Mouse (Mus musculus) cerebellum, adult 2 months (tissue): ENCODE data around the gene Csnk1g1.

Source experiments
- CTCF ChIP-seq: fragments of 200-500 bp; IDR thresholded peaks from 2 replicates; pipeline ENCODE4 v1.5.1; 2011; ENCODE audit warnings: low read depth, mild to moderate bottlenecking, control low read depth, low read length, moderate library complexity, borderline replicate concordance; ENCODE audit not compliant: insufficient read depth
- POLR2A ChIP-seq: fragments of 200-500 bp; IDR thresholded peaks from 2 replicates; pipeline ENCODE4 v1.6.1; 2011; ENCODE audit warnings: low read length, control low read depth, borderline replicate concordance; ENCODE audit not compliant: insufficient read depth

DNA sequence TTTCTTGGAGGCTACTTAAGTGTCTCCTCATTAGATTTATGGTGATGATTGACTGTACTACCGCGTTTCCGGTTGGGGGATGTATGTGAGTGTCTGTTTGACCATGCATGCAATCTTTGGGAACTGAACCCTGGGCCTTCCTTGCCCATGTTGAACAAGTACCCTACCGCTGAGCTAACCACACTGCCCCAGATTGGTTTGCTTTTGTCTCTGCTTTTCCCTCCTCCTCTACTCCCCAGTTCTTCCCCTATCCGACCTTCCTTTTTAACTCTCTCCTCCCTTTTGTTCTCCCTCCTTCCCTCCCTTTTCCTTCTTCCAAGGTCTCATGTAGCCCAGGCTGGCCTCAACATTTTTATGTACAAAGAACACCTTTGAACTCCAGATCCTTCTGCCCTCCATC, 17.6 kb upstream of the Csnk1g1 start:
- TF ChIP-seq POLR2A (no peak), CTCF (no peak)
